Mouse (Mus musculus) frontal cortex, adult (tissue): ENCODE results near the gene Slc35f1.
A peak's percentile ranks its signal among the peaks of the same experiment; 100 is the strongest.
"Not testable (repeated sequence)": the region's sequence is repeated elsewhere in the genome, so short reads cannot be mapped to it uniquely, and the experiment has no call there.

Experiments used
- ATAC-seq: cut with Nextera tagmentation; 2 replicates; pipeline ENCODE4 v1.9.2; 2017; ENCODE audit warnings: mild to moderate bottlenecking, moderate library complexity, mixed read lengths; ENCODE audit not compliant: low TSS enrichment

Slc35f1 gene

DNA sequence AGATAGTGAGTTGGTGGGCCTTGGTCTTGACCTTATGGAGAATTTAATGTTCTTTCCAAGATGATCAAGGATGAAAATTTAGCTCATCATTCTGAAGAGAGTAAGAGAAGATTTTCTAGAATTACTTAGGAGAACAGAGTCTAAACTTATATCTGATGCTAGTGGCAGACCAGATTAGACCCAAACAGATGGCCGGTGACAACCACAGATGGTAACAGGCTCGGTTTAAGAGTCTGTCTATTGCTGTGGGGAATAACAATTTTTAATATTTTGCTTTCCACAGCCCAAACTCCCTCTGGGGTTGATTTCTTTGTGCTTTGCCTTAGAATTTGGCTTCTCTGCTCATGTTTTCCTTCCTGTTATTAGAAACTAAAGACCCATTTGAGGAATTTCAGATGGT is 96.7 kb downstream of the Slc35f1 start:
- peak; percentile 88 for ATAC-seq

GRCm38 (mm10) chr10:52791560-52791959 is 101.2 kb downstream of the Slc35f1 start:
- ATAC-seq, result peak; percentile 62

DNA sequence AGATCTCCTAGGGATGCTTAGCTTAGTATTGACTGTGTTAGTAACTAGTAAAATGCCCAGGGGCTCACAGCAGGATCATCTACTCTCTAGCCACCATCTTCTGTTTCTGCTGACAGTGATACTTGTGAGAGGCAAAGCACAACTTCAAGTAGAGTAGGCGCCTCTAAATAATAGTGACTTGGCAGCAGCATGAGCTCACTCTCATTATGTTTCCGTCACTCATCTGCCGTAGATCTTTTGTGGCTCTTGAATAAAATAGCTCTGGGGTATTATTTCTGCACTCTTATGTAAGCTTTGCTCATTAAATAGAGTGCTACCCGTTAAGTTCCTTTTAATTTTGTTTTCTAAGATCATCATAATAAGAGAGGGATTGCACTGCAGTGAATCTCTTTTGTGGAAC is 107.1 kb downstream of the Slc35f1 start:
- ATAC-seq, result peak; percentile 52; the same call in 1 of the 2 replicates

GRCm38 (mm10) chr10:52807808-52808207 is 117.5 kb downstream of the Slc35f1 start:
- no peak for ATAC-seq

DNA sequence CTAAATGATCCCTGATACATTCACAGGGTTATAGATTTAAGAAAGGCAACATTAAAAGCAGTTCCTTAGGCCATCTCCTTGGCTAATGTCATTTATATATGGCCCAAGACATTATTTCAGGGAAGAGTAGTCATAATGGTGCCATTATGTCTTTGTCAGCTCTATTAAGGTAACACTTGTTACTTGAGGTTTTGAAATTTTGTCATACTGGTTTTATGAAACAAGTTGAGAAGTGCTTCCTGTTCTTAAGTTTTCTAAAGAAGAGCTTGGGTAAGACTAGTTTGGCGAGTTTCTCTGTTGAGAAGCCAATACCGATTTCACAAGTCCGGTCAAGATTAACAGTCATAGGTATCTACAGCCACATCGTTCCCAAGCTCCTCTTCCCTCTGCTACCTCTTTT is 122.5 kb downstream of the Slc35f1 start:
- ATAC-seq, result no peak

DNA sequence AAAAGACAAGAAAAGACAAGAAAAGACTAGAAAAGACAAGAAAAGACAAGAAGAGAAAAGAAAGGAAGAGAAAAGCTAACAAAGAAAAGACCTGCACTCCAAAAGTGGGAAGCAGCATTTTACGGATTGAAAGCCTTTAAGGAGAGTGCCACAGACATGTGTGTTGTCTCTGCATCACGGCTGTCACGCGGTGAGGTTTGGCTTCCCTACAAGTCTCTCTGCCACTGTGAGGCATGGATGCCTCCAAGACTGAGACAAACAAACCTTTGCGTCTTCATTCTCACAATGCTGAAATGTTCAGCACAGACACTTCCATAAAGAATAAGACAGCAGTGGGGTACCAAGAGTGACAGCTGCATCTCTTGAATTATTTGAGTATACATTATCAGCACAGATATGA is 124.0 kb downstream of the Slc35f1 start:
- peak; percentile 66 for ATAC-seq

GRCm38 (mm10) chr10:52819661-52820060 is 129.3 kb downstream of the Slc35f1 start:
- ATAC-seq, result peak; percentile 50

- ATAC-seq, result peak; percentile 67
These were observed 132.6 kb downstream of the Slc35f1 start for GRCm38 (mm10) chr10:52822909-52823308.

DNA sequence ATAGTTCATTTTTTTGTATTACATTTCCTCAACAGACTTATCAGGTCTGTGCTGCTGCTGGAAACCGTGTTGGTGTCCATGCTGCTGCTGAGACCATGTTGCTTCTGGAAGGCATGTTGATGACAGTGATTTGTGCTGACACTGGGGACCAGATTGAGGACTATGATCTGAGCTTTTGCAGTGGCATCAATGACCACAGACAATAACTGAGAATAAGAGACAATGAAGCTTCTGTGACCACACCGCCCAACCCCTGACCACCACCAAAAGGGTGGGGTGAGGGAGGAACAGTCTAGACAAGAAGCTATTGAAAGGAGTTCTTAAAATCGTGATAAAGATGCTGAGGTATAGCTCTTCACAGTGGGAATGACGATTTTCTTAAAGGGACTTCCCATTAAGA is 135.4 kb downstream of the Slc35f1 start:
- no peak for ATAC-seq

DNA sequence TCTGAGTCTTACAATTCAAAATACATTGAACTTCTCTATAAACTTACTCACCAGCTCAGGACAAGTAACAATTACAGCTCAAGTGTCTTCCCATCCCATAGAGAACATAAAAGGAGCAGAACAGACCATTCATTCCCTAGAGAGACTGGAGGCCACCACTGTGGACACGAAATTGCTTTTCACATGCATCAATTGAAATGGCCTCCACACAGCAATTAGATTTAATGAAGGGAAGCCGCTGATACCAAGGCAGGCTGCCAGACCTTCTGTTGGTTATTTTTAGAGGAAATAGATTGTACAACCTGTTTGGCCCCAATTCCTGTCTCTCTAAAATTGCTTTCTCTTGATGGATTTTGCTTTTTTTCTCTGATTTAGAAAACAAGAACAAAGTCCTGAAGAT is 150.5 kb downstream of the Slc35f1 start:
- ATAC-seq, result no peak

GRCm38 (mm10) chr10:52851994-52852393 is 161.7 kb downstream of the Slc35f1 start:
- no peak for ATAC-seq

DNA sequence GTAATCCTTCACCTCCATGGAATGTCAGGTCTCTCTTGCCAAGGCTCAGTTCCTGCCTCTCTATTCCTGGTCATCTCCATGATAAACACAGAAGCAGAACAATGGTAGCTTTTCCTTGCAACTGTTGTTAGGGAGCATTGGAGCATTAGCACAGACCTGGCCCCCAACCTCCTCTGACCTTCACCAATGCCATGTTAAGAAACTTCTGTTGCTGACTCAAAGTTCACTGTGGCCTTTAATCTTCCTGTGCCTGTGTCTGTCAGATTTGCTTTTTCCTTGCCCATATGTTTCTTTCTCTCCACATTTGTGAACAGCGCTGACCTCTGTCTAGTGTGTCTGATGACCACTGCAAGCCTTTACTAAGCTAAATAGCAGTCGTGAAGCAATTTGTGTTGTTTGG is 170.5 kb downstream of the Slc35f1 start:
- no peak for ATAC-seq

GRCm38 (mm10) chr10:52864936-52865335 is 174.6 kb downstream of the Slc35f1 start:
- ATAC-seq, result no peak

DNA sequence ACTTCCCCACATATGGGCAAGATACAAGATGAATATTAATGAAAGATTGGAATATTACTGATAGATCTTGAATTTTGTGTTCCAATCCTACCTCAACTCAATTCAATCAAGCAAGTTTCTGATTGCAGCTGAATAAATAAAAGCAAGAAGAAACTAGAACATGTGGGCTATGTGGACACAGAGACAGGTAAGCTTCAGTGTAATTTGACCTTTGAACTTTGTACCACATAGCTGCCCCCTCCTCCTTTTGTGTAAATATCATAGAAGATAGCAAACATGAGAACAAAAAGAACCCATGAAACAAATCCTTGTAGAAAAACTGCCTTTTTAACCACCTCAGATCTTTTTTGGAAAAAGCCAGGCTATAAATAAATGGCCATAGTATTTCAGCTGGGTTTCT is 180.8 kb downstream of the Slc35f1 start:
- ATAC-seq, result no peak

- no peak for ATAC-seq
These were observed 183.8 kb downstream of the Slc35f1 start for GRCm38 (mm10) chr10:52874133-52874532.

- no peak for ATAC-seq
These were observed 184.4 kb downstream of the Slc35f1 start for GRCm38 (mm10) chr10:52874712-52875111.

GRCm38 (mm10) chr10:52877263-52878021 is 187.1 kb downstream of the Slc35f1 start:
- ATAC-seq, result no peak

DNA sequence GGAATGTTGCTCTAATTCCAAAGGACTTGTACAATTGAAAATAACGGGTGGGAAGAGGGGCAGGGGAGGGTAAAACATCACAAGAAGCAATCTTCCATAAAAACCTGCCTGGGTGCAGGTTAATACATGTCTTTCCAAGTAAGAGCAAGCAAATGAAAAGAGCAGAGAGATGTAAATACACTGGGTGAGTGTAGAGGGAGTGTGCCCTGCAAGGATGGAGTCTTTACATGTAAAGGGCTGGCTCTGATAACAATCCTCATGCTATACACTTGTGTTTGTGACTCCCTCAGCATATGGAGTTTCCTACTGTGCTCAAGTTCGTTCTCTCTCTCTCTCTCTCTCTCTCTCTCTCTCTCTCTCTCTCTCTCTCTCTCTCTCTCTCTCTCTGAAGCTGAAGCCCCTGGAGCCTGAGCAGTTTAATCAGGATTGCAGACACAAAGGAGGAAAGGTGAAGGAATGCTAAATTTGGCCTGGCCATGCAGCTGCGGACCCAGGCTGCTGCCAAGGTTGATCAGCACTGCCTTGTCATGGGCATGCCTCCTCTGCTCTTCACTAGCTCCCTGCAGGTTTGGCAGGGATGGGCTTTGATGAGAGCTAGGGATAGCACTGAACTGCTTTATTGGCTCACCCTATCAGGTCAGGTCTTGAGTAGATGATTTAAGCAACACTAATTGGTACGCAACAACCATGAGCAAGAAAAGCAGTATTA is 187.9 kb downstream of the Slc35f1 start:
- no peak for ATAC-seq

GRCm38 (mm10) chr10:52896724-52897123 is 206.4 kb downstream of the Slc35f1 start:
- not testable (repeated sequence) for ATAC-seq

DNA sequence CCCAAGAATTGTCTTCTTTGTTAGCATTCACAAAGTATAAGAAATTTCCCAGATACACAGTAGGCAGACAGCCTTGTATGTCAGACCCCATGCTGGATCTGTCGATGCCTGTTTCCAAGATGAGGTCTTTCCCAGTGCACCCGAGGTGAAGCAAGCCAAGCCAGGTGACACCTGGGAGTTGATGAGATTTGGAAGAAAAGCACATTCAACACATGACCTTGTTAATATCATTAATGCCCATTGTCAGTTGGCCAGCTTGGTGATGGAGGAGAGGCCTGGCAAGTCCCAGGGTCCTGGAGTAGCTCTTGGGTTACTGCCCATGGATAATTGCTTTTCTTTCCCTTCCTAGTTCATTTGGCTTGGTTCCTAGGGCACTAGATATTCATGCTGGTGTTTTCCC is 214.6 kb downstream of the Slc35f1 start:
- no peak for ATAC-seq

- no peak for ATAC-seq
These were observed 221.4 kb downstream of the Slc35f1 start for GRCm38 (mm10) chr10:52911762-52912161.

GRCm38 (mm10) chr10:52918715-52919114 is 228.4 kb downstream of the Slc35f1 start:
- no peak for ATAC-seq

GRCm38 (mm10) chr10:52923143-52923542 is 232.8 kb downstream of the Slc35f1 start:
- peak; percentile 45 for ATAC-seq
